Mouse (Mus musculus) liver, postnatal 0 days (tissue): ENCODE measurements around the gene Pthlh. TPM values are rescaled to one million over a fixed set of nuclear protein-coding genes. Genes with fewer than 3 reads are reported as not detected.

Experiments
- ATAC-seq: fragments of 200-750 bp; cut with Nextera tagmentation; 2 replicates; pipeline ENCODE4 v1.8.0; 2017; ENCODE audit warnings: mild to moderate bottlenecking, moderate library complexity
- DNase-seq: peaks from one replicate; pipeline ENCODE4 v3.0.0-alpha.2; 2016
- H3K27ac ChIP-seq: fragments of 300-500 bp; sonication (generic); 2 replicates; pipeline ENCODE4 v1.5.1; 2014; ENCODE audit warnings: antibody characterized with exemption, moderate library complexity, mild to moderate bottlenecking, low read depth
- H3K27me3 ChIP-seq: fragments of 300-500 bp; sonication (generic); 2 replicates; pipeline ENCODE4 v1.6.1; 2014; ENCODE audit warnings: low read length, control low read depth, mixed read lengths; ENCODE audit not compliant: insufficient read depth
- H3K36me3 ChIP-seq: fragments of 300-500 bp; sonication (generic); replicated peaks from 2 replicates; pipeline ENCODE4 v1.6.1; 2014; ENCODE audit warnings: mild to moderate bottlenecking, control low read depth, low read length, moderate library complexity, mixed read lengths; ENCODE audit not compliant: insufficient read depth
- H3K4me1 ChIP-seq: fragments of 300-500 bp; sonication (generic); 2 replicates; pipeline ENCODE4 v1.6.1; 2014; ENCODE audit warnings: antibody characterized with exemption, mild to moderate bottlenecking, control low read depth; ENCODE audit not compliant: insufficient read depth
- H3K4me2 ChIP-seq: fragments of 300-500 bp; sonication (generic); 2 replicates; pipeline ENCODE4 v1.6.1; 2014; ENCODE audit warnings: low read depth, mild to moderate bottlenecking, low read length, moderate library complexity, mixed read lengths
- H3K4me3 ChIP-seq: fragments of 300-500 bp; sonication (generic); 2 replicates; pipeline ENCODE4 v1.5.1; 2014; ENCODE audit warnings: low read depth, low read length
- H3K9ac ChIP-seq: fragments of 300-500 bp; sonication (generic); replicated peaks from 2 replicates; pipeline ENCODE4 v1.6.1; 2014; ENCODE audit warnings: mild to moderate bottlenecking, moderate library complexity
- H3K9me3 ChIP-seq: fragments of 300-500 bp; sonication (generic); 2 replicates; pipeline ENCODE4 v1.6.1; 2016; ENCODE audit warnings: mild to moderate bottlenecking, control low read depth, low read length, mixed read lengths
- CTCF ChIP-seq: sonication (generic); IDR thresholded peaks from 2 replicates; pipeline ENCODE4 v1.5.1; 2016; ENCODE audit warnings: antibody characterized with exemption, low read depth
- EP300 ChIP-seq: IDR thresholded peaks from 2 replicates; pipeline ENCODE4 v1.6.1; 2016; ENCODE audit warnings: antibody characterized with exemption, low read depth, mild to moderate bottlenecking
- WGBS: fragments of 180-500 bp; shearing (Covaris S2); extraction: QIAGEN DNeasy Blood & Tissue Kit; methylation state at CpG from one replicate; pipeline ENCODE4 v1.1.7; 2014; ENCODE audit not compliant: insufficient replicate concordance; 5-methylcytosine and 5-hydroxymethylcytosine counted together
- polyA plus RNA-seq: library from polyadenylated mRNA; unstranded; fragments of >200 nt; fragmentation: Nextera tagmentation; extraction: Ambion mirVana; gene quantifications from 2 replicates; pipeline ENCODE4 v1.2.1, GENCODE M21; 2015

Pthlh gene
- polyA plus RNA-seq, 1 experiment from 2014 or later: not detected

DNA sequence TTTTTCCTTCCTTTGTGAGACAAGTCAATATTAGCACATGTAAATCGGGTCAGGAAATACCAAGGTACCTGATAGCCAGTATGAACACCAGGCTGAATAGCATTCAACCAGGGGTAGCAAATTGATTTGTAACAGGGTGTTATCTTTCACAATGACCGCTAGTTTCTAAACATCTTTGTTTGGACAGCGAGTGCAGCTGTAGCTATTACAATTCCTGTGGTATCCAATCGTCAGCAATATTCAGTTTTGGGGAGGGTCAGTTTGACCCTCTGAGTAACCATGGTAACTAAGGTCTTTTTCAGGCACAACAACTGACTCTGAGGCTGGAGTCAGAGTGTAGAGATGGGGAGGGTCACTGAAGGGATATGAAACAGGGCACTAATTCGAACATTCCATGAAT is 15.3 kb upstream of the Pthlh start:
- Histone ChIP-seq H3K4me1 (no peaks in the 10 kb centered on the region), H3K27ac (no peak overlapping the region), H3K9ac (no peak overlapping the region), H3K4me3 (no peak overlapping the region), H3K27me3 (no peaks in the 10 kb centered on the region), H3K36me3 (no peaks in the 10 kb centered on the region), H3K9me3 (no peaks in the 10 kb centered on the region), H3K4me2 (no peak overlapping the region)
- TF ChIP-seq EP300 (no peak), CTCF (no peak)
- 50% methylated on average over 5 of the region's 5 CpGs for WGBS
- ATAC-seq (no peak), DNase-seq (no peak)

DNA sequence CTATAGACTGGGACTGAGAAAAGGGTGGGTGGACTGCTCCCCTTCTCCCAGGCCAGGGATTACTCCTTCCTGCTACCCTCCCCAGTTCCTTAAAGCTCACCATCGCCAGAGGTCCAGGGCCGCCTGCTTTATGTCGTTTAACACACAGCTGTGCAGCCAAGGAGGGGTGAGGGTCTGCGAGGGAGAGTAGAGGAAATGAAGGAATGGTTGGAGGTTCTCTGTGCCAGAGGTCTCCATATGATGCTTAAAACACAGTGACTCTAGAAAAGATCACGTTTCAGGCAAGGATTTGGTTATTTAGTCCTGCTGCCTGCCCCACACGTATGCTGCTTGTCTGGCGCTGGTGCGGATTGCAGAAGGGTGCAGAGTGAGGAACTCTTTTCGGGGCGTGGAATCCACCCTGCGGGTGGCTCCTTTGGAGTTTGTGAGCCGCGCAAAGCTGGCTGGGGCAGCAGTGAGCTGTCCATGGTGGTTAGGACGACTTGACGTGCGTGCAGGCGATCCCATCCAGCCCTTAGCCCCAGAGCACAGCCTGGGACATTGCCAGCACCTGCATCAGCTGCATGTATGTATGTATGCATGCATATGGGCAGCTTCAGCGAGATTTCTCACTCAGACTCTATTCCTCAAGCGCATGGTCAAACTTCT is 4.3 kb upstream of the Pthlh start:
- DNase-seq (peak; percentile 21), ATAC-seq (no peak)
- Histone ChIP-seq H3K4me1 (peaks cover 8% of the 10 kb centered on the region; the same call in 1 of the 2 replicates), H3K9me3 (no peaks in the 10 kb centered on the region), H3K4me2 (no peak overlapping the region), H3K36me3 (no peaks in the 10 kb centered on the region), H3K27me3 (peaks cover 28% of the 10 kb centered on the region), H3K4me3 (no peak overlapping the region), H3K9ac (no peak overlapping the region), H3K27ac (no peak overlapping the region)
- 6% methylated on average over 19 of the region's 19 CpGs for WGBS
- no peak for TF ChIP-seq EP300

DNA sequence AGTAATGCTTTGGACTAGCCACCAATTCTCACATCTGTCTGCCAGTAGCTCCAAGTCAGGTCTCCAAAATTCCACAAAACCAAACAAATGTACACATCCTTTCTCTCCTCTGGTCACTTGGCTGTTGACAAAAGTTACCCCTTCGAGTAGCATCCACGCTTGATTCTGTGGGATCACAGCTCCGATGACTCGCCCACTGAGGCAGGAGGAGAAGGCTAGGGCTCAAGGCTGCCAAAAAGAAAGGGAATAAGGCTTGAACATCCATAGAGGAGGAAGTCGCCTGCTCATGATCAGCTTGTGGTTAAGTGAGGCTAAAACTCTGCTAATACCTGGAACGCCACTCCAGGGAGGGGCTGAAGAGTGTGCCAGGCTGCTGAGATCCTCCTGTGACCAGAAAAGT is 2.5 kb upstream of the Pthlh start:
- Histone ChIP-seq H3K4me1 (peaks cover 11% of the 10 kb centered on the region; the same call in 1 of the 2 replicates), H3K36me3 (no peaks in the 10 kb centered on the region), H3K4me3 (no peak overlapping the region), H3K27me3 (peaks cover 43% of the 10 kb centered on the region), H3K4me2 (no peak overlapping the region), H3K9ac (no peak overlapping the region), H3K9me3 (no peaks in the 10 kb centered on the region), H3K27ac (no peak overlapping the region)
- TF ChIP-seq CTCF: no peak
- TF ChIP-seq EP300: no peak
- 64% methylated on average over 6 of the region's 6 CpGs for WGBS
- DNase-seq (no peak), ATAC-seq (no peak)

DNA sequence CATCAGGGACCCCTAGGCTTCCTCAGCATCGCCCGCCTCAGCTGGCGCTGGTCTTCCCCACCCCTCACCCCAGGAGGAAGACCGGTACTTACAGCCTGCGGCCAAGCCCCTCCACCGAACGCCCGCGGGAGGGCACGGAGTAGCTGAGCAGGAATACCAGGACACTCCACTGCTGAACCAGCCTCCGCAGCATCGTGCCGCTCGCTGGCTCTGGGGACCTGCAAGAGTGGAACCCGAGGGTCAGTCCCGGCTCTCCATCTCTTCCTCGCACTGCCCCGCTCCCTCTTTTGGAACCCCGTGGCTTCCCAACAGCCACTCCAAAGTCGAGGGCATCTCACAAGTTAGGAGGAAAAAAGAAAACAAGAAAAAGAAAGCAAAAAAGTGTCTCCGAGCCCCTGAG is 805 bp downstream of the Pthlh start:
- peaks cover 37% of the 10 kb centered on the region for H3K27me3 ChIP-seq
- TF ChIP-seq EP300 (no peak), CTCF (no peak)
- peak overlapping the region; percentile 42 for H3K4me3 ChIP-seq
- DNase-seq (no peak), ATAC-seq (no peak)
- no peaks in the 10 kb centered on the region for H3K9me3 ChIP-seq
- H3K27ac ChIP-seq: no peak overlapping the region
- H3K9ac ChIP-seq: no peak overlapping the region
- no peaks in the 10 kb centered on the region for H3K36me3 ChIP-seq
- WGBS: 4% methylated on average over 21 of the region's 21 CpGs
- H3K4me2 ChIP-seq: peak overlapping the region; percentile 64
- H3K4me1 ChIP-seq: peaks cover 11% of the 10 kb centered on the region; the same call in 1 of the 2 replicates

DNA sequence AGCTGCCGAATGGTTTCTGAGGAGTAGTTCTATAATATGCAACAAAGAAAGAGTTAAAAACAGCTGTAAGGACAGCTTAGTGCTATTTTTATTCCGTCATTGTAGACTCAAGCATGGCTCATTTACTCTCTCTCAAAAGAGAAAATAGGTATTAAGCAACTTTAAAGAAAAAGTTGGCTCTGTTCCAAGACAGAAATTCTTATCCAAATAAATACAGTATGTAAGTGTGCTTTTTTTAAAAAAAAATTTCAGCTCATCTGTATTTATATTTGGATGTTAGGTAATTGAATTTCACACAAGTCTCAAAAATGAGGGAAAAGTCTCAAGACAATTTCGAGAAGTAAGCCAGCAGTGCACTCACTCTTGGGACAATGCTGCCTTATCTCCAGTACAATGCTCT is 2.4 kb downstream of the Pthlh start:
- no peaks in the 10 kb centered on the region for H3K36me3 ChIP-seq
- DNase-seq (no peak), ATAC-seq (no peak)
- H3K4me1 ChIP-seq: peaks cover 11% of the 10 kb centered on the region; the same call in 1 of the 2 replicates
- no peak overlapping the region for H3K4me3 ChIP-seq
- H3K9ac ChIP-seq: no peak overlapping the region
- H3K27me3 ChIP-seq: peaks cover 39% of the 10 kb centered on the region
- WGBS: 48% methylated on average over 3 of the region's 3 CpGs
- no peak overlapping the region for H3K27ac ChIP-seq
- no peaks in the 10 kb centered on the region for H3K9me3 ChIP-seq
- TF ChIP-seq CTCF: no peak
- no peak for TF ChIP-seq EP300
- no peak overlapping the region for H3K4me2 ChIP-seq

DNA sequence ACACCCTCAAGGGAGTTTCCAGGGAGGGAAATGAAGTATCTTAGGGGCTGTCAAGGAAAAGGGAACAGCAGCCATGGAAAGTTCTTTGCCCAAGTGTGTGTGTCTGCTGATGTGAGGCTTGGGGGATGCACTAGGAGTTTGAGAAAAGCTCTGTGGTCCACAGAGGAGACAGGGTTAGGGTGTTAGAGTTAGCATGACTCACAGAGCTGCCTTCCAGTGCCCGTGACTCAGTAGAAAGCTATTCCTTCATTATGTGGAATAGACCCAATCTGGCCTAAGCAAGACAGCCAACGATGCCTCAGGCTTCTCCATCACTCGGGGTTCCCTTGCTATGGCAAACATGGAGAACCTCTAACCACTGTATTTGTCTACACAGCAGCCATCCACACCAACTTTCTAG is 3.2 kb downstream of the Pthlh start:
- DNase-seq (no peak), ATAC-seq (no peak)
- no peak for TF ChIP-seq CTCF
- TF ChIP-seq EP300: no peak
- H3K36me3 ChIP-seq: no peaks in the 10 kb centered on the region
- no peaks in the 10 kb centered on the region for H3K9me3 ChIP-seq
- no peak overlapping the region for H3K4me2 ChIP-seq
- WGBS: 70% methylated on average over 3 of the region's 3 CpGs
- no peak overlapping the region for H3K27ac ChIP-seq
- no peak overlapping the region for H3K9ac ChIP-seq
- H3K27me3 ChIP-seq: peaks cover 39% of the 10 kb centered on the region
- H3K4me3 ChIP-seq: no peak overlapping the region
- peaks cover 11% of the 10 kb centered on the region; the same call in 1 of the 2 replicates for H3K4me1 ChIP-seq
